Mouse (Mus musculus) forebrain, embryonic 14.5 days (tissue): ENCODE measurements around the gene Adam22. TPM values are rescaled to one million over a fixed set of nuclear protein-coding genes. Genes with fewer than 3 reads are reported as not detected.
"Not testable (repeated sequence)": the region's sequence is repeated elsewhere in the genome, so short reads cannot be mapped to it uniquely, and the experiment has no call there.

Experiments used
- ATAC-seq: fragments of 200-750 bp; cut with Nextera tagmentation; 2 replicates; pipeline ENCODE4 v1.8.0; 2017; ENCODE audit warnings: mild to moderate bottlenecking, moderate library complexity
- DNase-seq: peaks from one replicate; pipeline ENCODE4 v3.0.0-alpha.2; 2015; ENCODE audit warnings: low spot score
- H3K27ac ChIP-seq: fragments of 300-500 bp; sonication (generic); 2 replicates; pipeline ENCODE4 v1.5.1; 2014; ENCODE audit warnings: low read depth, mild to moderate bottlenecking, control low read depth, low read length, moderate library complexity
- H3K27me3 ChIP-seq: fragments of 300-500 bp; sonication (generic); replicated peaks from 2 replicates; pipeline ENCODE4 v1.6.1; 2014; ENCODE audit warnings: low read length, control low read depth, mixed read lengths; ENCODE audit not compliant: control insufficient read depth, insufficient read depth
- H3K36me3 ChIP-seq: fragments of 300-500 bp; sonication (generic); 2 replicates; pipeline ENCODE4 v1.6.1; 2014; ENCODE audit warnings: low read length, control low read depth; ENCODE audit not compliant: control insufficient read depth, insufficient read depth
- H3K4me1 ChIP-seq: fragments of 300-500 bp; sonication (generic); 2 replicates; pipeline ENCODE4 v1.6.1; 2014; ENCODE audit warnings: antibody characterized with exemption, low read length, control low read depth; ENCODE audit not compliant: control insufficient read depth, insufficient read depth
- H3K4me2 ChIP-seq: fragments of 300-500 bp; sonication (generic); 2 replicates; pipeline ENCODE4 v1.6.1; 2014; ENCODE audit warnings: mild to moderate bottlenecking, control low read depth, low read length
- H3K4me3 ChIP-seq: fragments of 300-500 bp; sonication (generic); 2 replicates; pipeline ENCODE4 v1.5.1; 2014; ENCODE audit warnings: low read depth, low read length, control low read depth
- H3K9ac ChIP-seq: fragments of 300-500 bp; sonication (generic); 2 replicates; pipeline ENCODE4 v1.6.1; 2014; ENCODE audit warnings: mild to moderate bottlenecking, low read length, control low read depth, moderate library complexity
- H3K9me3 ChIP-seq: fragments of 300-500 bp; sonication (generic); replicated peaks from 2 replicates; pipeline ENCODE4 v1.6.1; 2016; ENCODE audit warnings: low read length, control low read depth, mixed read lengths; ENCODE audit not compliant: control insufficient read depth
- WGBS: fragments of 180-500 bp; shearing (Covaris S2); extraction: QIAGEN DNeasy Blood & Tissue Kit; methylation state at CpG from one replicate; pipeline ENCODE4 v1.1.7; 2014; 5-methylcytosine and 5-hydroxymethylcytosine counted together
- polyA plus RNA-seq: library from polyadenylated mRNA; unstranded; fragments of >200 nt; fragmentation: Nextera tagmentation; extraction: Ambion mirVana; gene quantifications from 2 replicates; pipeline ENCODE4 v1.2.1, GENCODE M21; 2014

Gene Adam22
- polyA plus RNA-seq, 1 experiment from 2014 or later, result 28.7 TPM

- ATAC-seq (no peak), DNase-seq (no peak)
- 76% methylated on average over 6 of the region's 6 CpGs for WGBS
- Histone ChIP-seq H3K9ac (no peak overlapping the region), H3K4me1 (no peaks in the 10 kb centered on the region), H3K36me3 (peaks cover 38% of the 10 kb centered on the region), H3K27me3 (no peaks in the 10 kb centered on the region), H3K27ac (no peak overlapping the region), H3K9me3 (no peaks in the 10 kb centered on the region), H3K4me2 (no peak overlapping the region), H3K4me3 (no peak overlapping the region)
Measured at GRCm38 (mm10) chr5:8063207-8063606, 304.8 kb downstream of the Adam22 start.

DNA sequence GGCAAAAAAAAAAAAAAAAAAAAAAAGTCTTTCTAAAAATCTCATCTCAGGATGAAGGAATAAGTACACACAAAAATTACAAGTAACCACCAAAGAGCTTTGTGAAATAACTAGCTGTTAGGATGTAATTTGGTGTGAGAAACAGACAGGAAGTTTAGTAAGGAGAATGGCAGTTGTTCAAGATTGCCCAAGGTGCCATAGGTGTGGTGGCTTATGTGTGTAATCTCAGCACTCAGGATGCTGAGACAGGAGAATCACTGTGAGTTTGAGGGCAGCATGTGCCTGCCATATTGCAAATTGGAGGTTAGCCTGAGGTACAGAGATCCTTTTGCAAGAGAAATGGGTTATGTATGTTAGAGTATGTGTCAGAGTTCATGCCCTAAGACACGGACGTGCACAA lies 305.5 kb downstream of the Adam22 start:
- Histone ChIP-seq H3K27ac (no peak overlapping the region), H3K9ac (no peak overlapping the region), H3K4me2 (no peak overlapping the region), H3K4me1 (no peaks in the 10 kb centered on the region), H3K36me3 (peaks cover 38% of the 10 kb centered on the region), H3K27me3 (no peaks in the 10 kb centered on the region), H3K9me3 (no peaks in the 10 kb centered on the region), H3K4me3 (no peak overlapping the region)
- 95% methylated on average over 2 of the region's 2 CpGs for WGBS
- DNase-seq, result no peak
- no peak for ATAC-seq

DNA sequence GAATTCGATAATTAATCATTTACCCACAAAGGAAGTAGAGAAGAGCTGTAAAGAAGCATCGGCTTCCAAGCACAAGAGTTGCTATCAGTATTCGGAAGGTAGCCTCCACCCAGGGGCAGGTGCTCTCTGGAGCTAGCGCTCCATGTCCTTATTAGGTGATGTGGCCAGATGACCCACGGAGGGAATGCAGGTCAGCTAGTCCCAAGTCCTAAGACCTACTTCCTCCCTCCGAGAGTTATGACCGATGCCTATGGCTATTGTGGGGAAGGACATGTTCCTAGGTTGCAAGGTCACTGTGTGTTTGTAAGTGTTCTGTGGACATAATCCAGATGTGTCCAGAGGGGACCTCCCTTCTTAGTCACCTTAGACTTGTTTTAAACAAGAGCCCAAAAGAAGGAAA lies 309.9 kb downstream of the Adam22 start:
- H3K4me1 ChIP-seq, result peaks cover 2% of the 10 kb centered on the region; the same call in 1 of the 2 replicates
- no peak overlapping the region for H3K4me2 ChIP-seq
- H3K4me3 ChIP-seq, result no peak overlapping the region
- no peak overlapping the region for H3K27ac ChIP-seq
- no peaks in the 10 kb centered on the region for H3K9me3 ChIP-seq
- no peak overlapping the region for H3K9ac ChIP-seq
- DNase-seq, result no peak
- 93% methylated on average over 7 of the region's 7 CpGs for WGBS
- ATAC-seq, result no peak
- H3K36me3 ChIP-seq, result peaks cover 6% of the 10 kb centered on the region
- no peaks in the 10 kb centered on the region for H3K27me3 ChIP-seq

- Histone ChIP-seq H3K9me3 (no peaks in the 10 kb centered on the region), H3K4me2 (peak overlapping the region; percentile 62), H3K27me3 (no peaks in the 10 kb centered on the region), H3K36me3 (peaks cover 5% of the 10 kb centered on the region; the same call in 1 of the 2 replicates), H3K9ac (peak overlapping the region; percentile 85), H3K4me3 (peak overlapping the region; percentile 78), H3K27ac (no peak overlapping the region), H3K4me1 (peaks cover 2% of the 10 kb centered on the region; the same call in 1 of the 2 replicates)
- 67% methylated on average over 5 of the region's 5 CpGs for WGBS
- ATAC-seq (peak; percentile 25), DNase-seq (no peak)
Measured at GRCm38 (mm10) chr5:8057018-8057323, 311.0 kb downstream of the Adam22 start.

- H3K36me3 ChIP-seq, result peaks cover 5% of the 10 kb centered on the region; the same call in 1 of the 2 replicates
- peaks cover 2% of the 10 kb centered on the region; the same call in 1 of the 2 replicates for H3K4me1 ChIP-seq
- peak overlapping the region; percentile 62 for H3K4me2 ChIP-seq
- H3K9ac ChIP-seq, result peak overlapping the region; percentile 85
- H3K4me3 ChIP-seq, result peak overlapping the region; percentile 78
- H3K27me3 ChIP-seq, result no peaks in the 10 kb centered on the region
- DNase-seq (peak; percentile 66), ATAC-seq (peak; percentile 98)
- peak overlapping the region; percentile 55; the same call in 1 of the 2 replicates for H3K27ac ChIP-seq
- WGBS, result 1% methylated on average over 55 of the region's 60 CpGs
- H3K9me3 ChIP-seq, result no peaks in the 10 kb centered on the region
Measured at GRCm38 (mm10) chr5:8056141-8057017, 311.6 kb downstream of the Adam22 start.

- H3K4me2 ChIP-seq, result peak overlapping the region; percentile 62
- ATAC-seq (peak; percentile 27), DNase-seq (peak; percentile 11)
- H3K36me3 ChIP-seq, result no peaks in the 10 kb centered on the region; the same call in 1 of the 2 replicates
- H3K4me1 ChIP-seq, result peaks cover 2% of the 10 kb centered on the region; the same call in 1 of the 2 replicates
- 28% methylated on average over 8 of the region's 8 CpGs for WGBS
- no peak overlapping the region for H3K27ac ChIP-seq
- no peaks in the 10 kb centered on the region for H3K27me3 ChIP-seq
- H3K4me3 ChIP-seq, result peak overlapping the region; percentile 78
- peak overlapping the region; percentile 85; the same call in 1 of the 2 replicates for H3K9ac ChIP-seq
- no peaks in the 10 kb centered on the region for H3K9me3 ChIP-seq
Measured at GRCm38 (mm10) chr5:8055721-8056129, 312.2 kb downstream of the Adam22 start.

DNA sequence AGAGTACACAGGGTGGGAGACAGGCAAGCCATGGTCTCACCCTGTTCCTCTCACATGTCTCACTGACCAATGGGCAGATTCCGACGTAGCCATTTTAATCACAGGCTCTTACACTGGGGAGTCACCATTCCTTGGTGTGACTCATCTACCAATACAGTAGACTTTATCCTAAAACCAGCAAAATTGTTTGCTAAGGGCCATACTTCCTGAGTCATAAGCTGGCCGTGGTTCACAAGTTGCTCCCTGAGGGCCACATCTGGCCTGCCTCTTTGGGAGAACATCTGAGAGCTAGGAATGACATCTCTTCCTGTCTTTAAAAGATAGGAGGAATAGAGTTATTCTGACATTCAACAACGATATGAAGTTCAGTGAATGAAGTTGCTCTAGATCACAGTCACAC lies 314.1 kb downstream of the Adam22 start:
- Histone ChIP-seq H3K4me1 (peaks cover 2% of the 10 kb centered on the region; the same call in 1 of the 2 replicates), H3K4me2 (no peak overlapping the region), H3K9me3 (no peaks in the 10 kb centered on the region), H3K27ac (no peak overlapping the region), H3K4me3 (no peak overlapping the region), H3K27me3 (no peaks in the 10 kb centered on the region), H3K9ac (no peak overlapping the region), H3K36me3 (no peaks in the 10 kb centered on the region)
- WGBS, result 93% methylated on average over 4 of the region's 4 CpGs
- DNase-seq (no peak), ATAC-seq (no peak)

DNA sequence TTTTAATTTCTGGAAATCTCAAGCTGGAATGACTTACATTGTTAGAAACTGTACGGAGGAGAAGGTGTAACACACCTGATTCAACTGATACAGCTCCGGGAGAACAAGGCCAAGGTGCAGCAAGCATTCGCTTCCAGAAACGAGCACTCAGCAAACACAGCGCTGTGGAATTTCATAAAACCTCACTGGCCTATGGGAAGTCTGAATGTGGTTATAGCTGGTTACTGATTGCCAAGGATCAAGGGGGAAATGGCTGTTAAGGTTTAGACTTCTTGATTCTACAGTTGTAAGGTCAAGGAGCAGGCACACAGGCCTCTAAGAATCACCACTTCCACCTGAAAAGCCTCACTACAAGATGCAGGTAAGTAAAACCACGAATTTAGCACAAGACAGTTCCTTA lies 322.1 kb downstream of the Adam22 start, which contains the start of gene Sri:
Gene Sri, plus strand, starts transcription at position 224 of the 400 bp plus-strand sequence.
- ATAC-seq (no peak), DNase-seq (no peak)
- Histone ChIP-seq H3K9ac (no peak within 1 kb of the TSS), H3K4me3 (no peak within 1 kb of the TSS), H3K27me3 (no peaks in the 10 kb centered on the region), H3K9me3 (no peaks in the 10 kb centered on the region), H3K36me3 (no peaks in the 10 kb centered on the region), H3K4me2 (no peak within 1 kb of the TSS), H3K27ac (no peak within 1 kb of the TSS), H3K4me1 (no peaks in the 10 kb centered on the region)
- 83% methylated on average over 6 of the region's 6 CpGs for WGBS

DNA sequence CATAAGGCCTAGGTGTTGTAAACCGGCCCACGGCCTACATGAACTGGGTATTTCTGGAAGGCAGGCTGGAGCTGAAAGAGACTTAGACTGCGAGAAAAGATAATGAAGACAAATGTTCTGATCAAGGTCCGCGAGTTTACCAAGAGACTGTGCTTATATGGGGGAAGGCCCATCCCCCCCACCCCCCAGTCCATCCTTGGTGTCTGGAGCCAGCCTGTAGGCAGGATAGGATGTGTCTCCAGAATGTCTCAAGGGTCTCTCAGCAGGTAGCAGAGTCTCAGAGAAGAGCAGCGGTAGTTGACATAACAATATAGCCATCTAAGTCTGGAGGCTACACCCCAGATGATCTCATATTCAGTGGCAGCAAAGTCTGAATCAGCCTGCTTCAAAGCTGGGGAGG lies 333.4 kb downstream of the Adam22 start:
- H3K36me3 ChIP-seq, ATAC-seq, DNase-seq, H3K9ac ChIP-seq, H3K27ac ChIP-seq, H3K4me3 ChIP-seq, H3K4me1 ChIP-seq, H3K4me2 ChIP-seq, H3K9me3 ChIP-seq, H3K27me3 ChIP-seq: not testable (repeated sequence)
- 91% methylated on average over 6 of the region's 6 CpGs for WGBS
